Mouse (Mus musculus) CD4-positive, CD25-positive, alpha-beta regulatory T cell (primary cell): ENCODE measurements around the gene Irx2. TPM values are rescaled to one million over a fixed set of nuclear protein-coding genes. Genes with fewer than 3 reads are reported as not detected.

Experiments used
- polyA plus RNA-seq: library from polyadenylated mRNA; unstranded; fragments of 100-300 nt; shearing (Covaris generic); gene quantifications from one replicate; pipeline ENCODE4 v1.2.1, GENCODE M21; 2017

Gene Irx2
- 0.44 TPM for polyA plus RNA-seq

DNA sequence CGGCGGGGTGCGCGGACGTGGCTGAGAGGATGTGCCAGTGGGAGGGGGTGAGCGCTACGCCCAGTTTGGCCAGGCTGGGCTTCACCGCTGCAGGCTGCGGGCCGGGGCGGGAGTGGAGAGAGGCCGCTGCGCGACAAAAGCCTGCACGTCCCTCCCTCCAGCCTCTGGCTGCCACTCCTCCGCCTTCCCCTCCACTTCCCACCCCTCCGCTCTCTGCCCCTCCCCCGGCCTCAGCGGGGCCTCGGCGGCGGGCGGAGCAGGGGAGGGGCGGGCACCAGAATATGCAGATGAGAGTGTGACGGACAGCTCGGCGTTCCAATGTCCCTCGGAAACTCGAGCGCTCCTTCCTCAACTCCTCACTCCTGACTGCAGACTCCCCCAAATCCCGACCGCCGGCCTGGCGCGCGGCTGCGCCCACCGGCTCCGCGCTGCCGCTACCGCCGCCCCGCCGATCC lies at the start of gene Irx2:
Gene Irx2, plus strand, starts transcription at position 359 of the 455 bp plus-strand sequence.

